Mouse (Mus musculus) right cerebral cortex, postnatal 4 days (tissue): ENCODE measurements around the gene Cnnm4.
"Not testable (repeated sequence)": the region's sequence is repeated elsewhere in the genome, so short reads cannot be mapped to it uniquely, and the experiment has no call there.

Experiments
- DNase-seq: peaks from one replicate; pipeline ENCODE4 v3.0.0-alpha.2; 2022

Gene Cnnm4

DNA sequence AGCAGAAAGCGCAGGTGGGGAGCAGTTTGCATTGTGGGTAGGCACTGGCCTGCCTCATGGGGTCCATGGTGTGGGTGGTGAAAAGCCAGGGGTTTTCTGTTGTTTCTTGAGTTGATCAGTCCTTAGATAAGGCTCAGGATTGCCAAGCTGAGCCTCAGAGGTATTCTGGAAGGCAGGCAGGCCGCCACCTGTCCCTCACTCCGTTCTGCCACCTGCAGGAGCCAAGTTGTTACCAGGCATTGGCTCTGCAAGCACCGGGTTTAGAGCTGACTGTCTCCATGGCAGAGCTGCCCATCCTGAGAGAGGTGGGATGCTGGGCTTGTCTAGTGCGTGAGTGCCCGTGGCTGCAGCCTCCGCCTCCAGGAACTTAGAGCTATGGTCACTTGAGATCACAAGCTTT lies 50.8 kb downstream of the Cnnm4 start:
- DNase-seq, result no peak

DNA sequence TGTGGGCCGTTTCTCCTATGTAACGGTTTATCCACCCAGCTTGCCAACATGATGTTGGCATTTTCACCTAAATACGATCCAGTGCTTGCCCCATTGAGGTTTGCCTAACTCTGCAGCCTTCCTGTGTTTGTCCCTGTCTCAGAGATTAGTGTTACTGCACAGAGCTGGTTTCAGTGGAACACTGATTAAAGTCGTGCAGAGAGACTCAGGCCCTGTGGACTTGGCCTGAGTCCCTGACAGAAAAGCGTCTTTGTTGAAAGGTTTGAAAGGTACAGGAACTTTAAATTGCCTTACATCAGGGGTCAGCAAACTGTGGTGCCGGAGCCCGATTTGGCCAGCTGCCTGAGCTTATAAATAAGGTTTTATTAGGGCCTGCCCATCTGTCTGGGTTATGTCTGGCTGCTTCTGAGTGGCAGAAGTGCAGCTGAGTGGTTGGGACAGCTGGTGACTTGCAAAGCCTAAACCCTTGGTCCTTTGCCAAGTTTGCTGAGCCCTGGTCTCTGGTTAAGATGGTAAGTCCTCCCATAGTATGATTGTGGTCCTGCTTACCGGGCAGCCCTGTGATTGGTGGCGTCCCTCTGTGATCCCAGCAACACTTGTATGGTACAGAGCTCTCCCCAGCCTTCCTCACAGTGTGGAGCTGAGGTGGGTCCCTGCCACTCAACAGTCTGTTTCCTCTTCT lies 52.1 kb downstream of the Cnnm4 start:
- no peak for DNase-seq

DNA sequence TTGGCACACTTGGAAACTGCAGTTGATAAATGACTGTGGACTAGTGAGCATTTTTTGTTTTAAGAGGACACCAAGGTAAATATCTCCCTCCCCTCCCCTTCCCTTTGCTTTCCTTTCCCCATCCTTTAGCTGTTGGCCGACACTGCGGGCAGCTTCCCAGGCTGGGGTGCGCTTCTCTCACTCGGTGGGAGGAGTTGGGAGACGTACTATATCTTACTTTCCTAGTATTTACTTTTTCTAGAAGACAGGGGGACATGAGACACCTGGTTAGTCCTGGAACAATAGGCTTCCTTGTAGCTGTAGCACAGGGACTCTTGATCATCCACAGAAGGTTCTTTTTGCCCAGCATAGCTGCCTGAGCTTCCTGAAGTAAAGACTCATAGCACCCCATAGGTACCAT lies 52.6 kb downstream of the Cnnm4 start:
- no peak for DNase-seq

DNA sequence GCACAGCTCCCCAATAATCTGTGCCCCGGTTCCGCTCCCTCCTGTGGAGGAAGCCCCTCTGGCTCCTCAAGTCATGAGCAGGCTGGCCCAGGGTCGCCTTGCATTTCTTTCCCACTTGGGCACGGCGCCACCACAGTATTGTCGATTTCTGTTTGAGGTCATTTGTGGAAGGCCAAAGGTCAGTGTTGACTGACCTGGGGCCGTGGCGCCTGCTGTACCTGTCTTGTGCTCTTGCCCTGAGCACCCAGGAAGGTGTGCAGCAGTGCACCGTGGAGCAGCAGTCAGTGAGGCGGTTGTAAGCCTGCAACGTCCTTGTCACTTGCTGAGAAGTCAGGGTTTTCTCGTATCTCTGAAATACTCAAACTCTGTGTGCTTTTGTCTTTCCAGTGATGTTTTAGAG lies 54.4 kb downstream of the Cnnm4 start:
- no peak for DNase-seq

DNA sequence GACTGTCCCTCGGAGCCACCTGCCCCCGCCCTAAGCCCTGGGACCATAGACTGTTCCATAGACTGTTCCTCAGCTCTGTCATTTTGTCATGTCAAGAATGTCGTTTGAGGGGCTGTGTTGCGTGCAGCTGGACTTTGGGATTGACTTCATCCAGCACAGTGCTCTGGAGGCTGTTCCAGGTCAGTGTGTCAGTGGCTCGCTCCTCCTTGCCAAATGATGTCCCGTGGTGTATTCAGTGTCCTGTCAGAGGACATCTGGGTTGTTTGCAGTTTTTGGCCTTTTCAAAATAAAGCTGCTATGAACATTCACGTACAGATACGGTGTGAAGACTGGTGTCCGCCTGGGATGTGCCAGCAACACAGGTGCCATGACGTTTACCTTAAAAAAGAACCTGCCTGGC lies 55.5 kb downstream of the Cnnm4 start:
- no peak for DNase-seq

DNA sequence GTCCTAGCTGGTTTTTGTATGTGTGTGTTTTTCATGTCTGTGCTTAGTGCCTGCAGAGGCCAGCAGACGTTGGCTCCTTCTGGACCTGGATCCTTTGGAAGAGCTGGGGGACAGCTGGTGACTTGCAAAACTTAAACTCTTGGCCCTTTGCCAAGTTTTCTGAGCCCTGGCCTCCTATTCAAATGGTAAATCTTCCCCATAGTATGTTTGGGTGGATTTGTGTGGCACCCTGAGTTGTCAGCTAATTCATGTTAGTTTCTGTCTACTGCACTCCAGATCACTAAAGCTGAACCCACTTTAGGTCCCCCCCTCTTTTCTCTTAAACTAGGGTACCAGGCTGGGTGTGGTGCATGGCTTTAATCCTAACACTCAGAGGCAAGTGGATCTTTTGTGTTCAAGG lies 56.9 kb downstream of the Cnnm4 start:
- DNase-seq, result no peak

DNA sequence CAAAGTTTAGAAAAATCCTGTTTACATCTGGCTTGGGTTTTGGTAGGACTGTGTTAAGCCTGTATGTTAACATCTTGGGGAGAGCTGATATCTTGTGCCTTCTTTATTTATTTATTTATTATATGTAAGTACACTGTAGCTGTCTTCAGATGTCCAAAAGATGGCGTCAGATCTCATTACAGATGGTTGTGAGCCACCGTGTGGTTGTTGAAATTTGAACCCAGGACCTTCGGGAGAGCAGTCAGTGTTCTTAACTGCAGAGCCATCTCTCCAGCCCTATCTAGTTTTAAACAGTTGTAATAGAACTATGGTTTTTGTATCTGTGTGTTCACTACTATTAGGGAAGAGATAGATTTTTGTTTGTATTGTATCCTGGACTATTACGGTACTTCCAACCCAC lies 57.9 kb downstream of the Cnnm4 start:
- no peak for DNase-seq

DNA sequence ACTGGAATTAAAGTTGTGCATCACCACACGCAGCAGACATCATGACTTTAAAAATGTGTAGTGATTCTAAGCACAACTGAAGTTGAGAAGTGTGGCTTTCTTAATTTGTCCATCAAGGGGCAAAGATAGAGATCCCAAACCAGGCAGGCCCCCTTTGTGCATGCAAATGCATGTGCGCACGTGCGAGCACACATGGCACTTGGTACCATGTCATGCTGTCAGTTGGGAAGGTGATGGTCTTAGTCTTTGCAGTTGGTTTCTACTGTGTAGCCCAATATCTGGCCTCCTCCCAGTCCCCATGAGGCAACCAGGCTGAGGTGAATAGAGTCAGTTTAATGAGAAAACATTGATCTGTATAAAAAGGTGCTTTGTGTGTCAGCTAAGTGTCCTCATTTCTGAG lies 58.5 kb downstream of the Cnnm4 start:
- no peak for DNase-seq

DNA sequence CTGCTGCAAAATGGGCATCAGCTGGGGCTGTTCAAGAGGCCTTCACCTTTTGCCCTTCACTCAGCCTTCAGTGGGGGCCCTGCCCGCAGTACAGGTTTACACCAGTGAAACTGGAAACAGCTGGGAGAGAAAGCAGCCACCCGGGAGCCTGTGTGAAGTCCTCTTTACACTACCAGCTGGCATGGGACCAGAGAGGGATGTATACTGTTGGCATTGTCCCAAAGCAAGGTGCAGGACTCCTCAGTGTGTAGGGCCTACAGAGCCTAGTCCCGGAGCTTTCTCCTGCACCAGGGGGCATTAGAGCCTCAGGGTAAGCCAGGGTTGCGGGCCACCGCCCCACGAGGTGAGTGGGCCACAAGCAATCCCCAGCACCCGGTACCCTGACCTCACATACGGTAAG lies 59.1 kb downstream of the Cnnm4 start:
- peak; percentile 40 for DNase-seq

DNA sequence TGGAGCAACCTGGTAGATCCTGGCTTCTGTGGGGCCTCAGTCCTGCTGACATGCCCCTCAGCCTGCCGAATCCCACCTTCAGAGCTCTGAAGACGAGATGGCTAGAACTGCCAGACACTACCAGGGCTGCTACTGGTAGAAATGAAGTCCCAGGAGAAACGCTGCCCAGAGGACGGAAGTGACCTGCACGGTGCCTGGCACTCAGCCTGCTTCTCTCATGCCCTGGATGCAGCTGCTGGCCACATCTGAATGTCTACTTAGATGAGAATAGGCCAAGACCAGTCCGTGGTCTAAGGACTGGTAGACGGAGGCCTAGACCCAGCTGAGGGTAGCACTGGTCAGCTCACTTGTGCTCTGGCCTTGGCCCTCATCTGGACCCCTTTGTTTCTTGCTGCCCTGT lies 59.5 kb downstream of the Cnnm4 start:
- DNase-seq, result no peak

DNA sequence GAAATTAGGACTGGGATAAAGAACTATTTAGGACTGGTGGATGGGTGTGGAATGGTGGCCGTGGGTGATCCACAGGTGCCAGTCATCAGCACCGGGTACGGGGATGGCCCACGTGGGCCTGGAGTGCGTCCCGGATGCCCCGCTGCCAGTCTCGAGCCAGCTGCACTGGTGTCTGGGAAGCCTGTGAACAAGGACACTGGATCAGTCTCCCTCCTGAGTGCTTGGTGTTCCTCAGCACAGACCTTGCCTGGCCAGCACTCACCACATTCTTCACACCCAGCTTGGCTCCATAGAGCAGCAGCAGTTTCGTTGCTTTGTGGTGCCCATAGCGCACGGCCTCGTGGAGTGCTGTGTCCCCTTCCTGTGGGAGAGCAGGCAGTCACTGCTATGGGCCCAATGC lies 60.0 kb downstream of the Cnnm4 start:
- no peak for DNase-seq

DNA sequence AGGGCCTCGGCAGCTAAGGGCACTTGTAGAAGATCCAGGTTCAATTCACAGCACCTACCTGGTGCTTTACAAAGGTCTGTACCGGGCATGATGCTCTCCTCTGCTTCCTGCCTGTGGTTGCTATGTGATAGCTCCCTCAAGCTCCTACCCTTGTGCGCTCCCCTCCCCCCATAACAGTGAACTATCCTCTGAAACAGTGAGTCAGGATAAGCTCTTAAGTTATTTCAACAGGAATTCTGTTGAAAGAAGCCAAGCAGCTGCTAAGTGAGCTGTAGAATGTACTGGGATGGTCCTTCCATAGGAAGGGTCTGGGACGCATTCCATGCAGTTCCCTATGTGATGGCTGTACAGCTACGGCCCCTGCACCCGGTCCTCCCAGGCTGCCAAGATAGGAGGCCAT lies 62.1 kb downstream of the Cnnm4 start:
- no peak for DNase-seq

DNA sequence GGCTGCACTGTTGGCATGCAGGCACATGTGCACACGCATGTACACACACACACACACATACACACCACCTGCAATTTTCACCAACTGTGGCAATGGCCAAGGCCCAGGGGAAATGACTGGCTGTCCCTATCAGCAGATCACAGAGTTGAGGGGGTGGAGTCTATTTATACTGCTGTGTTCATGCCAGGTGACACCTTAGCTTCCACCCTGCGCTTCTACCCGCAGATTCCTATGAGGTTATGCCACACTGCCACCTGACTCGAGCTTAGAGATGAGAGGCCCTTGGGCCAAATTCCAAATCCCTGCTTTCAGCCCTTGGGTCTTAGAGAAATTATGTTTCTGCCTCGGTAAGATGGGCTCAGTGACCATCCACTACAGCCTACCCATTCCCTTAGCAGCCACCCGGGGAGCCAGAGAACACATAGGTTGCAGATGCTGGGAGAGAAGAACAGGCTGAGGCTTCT lies 63.2 kb downstream of the Cnnm4 start:
- no peak for DNase-seq

DNA sequence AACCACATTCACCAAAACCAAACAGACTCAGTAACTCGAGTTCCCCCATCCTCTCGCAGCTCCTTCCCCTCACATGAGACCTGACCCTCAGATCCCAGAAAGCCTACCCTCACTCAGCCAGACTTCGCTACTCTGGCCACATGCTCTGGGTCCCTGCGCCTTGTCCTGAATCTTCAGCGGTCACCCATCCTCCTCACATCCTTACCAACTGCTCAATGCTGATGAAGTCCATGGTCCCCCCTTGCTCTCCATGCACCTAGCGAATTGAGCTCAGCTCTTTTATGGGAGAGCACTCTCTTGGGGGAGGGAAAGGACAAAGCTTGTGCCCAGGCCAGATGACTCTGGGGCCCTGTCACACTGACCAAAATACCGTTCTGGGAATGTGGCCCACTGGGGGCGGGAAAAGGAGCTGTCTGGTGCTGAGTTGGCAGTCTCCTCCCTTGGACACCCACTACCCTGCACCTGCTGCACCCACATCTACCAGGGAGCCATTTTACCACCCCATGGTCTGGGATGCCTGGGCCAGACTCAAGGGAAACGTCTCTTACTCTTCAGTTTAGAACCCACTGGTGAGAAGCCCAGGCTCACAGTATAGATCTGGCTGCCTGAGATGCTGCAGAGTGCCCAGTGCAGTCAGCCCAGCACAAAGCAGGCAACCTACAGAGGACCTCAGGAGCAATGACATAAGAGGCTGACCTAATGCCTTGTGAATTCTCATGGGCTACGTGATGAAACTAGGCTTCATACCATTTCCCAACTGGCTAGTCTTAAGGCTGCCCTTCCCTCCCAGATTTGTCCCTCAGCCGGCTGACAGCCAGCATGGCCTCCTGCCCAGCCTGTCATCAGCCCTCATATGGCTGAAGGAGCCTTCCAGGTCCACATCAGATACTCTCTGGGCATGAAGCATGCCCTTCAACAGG lies 64.3 kb downstream of the Cnnm4 start:
- no peak for DNase-seq

DNA sequence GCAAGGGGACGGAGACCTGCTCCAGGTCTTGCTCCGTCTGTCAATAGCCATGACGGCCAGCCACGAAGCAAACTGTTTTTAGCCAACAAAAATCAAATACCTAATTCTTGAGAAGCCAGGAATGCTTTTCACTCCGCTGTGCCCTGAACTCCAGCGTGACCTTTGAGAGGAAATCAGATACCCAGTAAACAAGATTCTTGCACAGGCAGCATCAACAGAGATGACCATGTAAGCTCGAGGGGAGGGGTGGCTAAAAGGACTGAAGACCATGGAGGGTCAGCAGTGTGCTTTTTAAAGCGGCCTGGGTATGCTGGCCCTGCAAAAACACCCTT lies 64.9 kb downstream of the Cnnm4 start:
- DNase-seq, result no peak

DNA sequence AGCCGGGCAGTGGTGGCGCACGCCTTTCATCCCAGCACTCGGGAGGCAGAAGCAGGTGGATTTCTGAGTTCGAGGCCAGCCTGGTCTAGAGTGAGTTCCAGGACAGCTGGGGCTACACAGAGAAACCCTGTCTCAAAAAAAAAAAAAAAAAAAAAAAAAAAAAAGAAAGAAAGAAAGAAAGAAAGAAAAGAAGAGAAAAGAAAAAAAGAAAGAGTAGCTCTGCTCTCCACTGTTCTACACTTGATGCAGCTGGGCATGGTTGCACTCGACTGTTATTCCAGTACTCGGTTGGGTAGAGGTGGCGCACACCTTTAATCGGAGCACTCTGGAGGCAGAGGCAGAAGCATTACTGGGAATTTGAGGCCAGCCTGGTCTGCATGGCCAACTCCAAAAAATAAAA lies 65.4 kb downstream of the Cnnm4 start, which contains the start of gene Ankrd23:
Gene Ankrd23, minus strand, starts transcription at position 101 of the 400 bp plus-strand sequence.
- not testable (repeated sequence) for DNase-seq

DNA sequence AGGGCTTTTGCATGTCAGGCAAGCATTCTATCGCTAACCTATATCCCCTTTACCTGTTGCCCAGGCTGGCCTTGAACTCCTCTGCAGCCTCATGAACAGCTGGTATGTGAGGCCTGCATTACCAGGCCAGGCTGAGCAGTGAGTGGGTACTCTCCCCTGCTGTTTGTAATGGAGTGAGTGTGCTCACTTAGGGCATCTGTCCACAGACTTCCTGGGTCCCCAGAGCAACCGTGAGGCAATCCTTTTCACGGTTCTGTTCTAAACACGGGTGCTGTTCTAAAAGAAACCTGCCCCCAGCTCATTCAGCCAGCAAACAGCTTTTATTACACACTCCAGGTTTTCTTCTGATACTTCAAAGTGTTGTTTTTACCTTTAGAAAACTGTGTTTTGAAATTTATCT lies 67.3 kb downstream of the Cnnm4 start:
- DNase-seq, result no peak

DNA sequence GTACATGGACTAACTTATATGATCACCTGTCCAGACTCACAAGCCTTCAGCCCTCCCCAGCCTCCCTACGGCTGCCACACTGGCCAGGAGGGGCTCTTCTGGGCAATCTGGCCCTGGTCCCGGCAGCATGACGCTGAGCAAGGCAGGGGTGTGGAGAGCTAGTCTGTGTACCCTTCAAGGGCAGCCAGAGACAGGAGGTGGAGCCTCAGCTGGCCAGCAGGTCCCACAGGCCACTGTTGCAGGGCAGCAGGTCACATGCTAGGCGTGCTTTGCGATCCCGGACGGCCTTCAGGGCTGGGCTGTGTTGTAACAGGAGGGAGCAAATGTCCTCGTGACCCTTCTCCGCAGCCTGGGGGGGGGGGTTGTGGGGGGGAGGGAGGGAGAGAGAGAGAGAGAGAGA lies 67.8 kb downstream of the Cnnm4 start, which contains the start of gene Gm42417:
Gene Gm42417, minus strand, starts transcription at position 244 of the 400 bp plus-strand sequence.
- no peak for DNase-seq

DNA sequence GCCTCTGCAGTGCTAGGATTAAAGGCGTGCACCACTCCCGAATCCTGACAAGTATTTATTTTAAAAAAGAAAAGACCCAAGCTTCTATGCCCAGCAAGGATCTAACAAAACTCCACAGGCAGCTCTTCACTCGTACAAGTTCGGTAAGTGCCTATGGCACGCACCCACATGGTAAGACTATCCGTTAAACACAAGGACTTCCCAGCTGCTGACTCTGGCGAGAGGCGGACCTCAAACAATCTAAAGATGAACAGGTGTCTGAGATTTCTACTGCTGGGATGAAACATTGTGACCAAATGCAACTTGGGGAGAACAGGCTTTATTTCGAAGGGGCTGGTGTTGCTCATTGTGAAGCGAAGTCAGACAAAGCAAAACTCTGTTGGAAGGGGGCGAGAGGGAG lies 68.7 kb downstream of the Cnnm4 start:
- no peak for DNase-seq

DNA sequence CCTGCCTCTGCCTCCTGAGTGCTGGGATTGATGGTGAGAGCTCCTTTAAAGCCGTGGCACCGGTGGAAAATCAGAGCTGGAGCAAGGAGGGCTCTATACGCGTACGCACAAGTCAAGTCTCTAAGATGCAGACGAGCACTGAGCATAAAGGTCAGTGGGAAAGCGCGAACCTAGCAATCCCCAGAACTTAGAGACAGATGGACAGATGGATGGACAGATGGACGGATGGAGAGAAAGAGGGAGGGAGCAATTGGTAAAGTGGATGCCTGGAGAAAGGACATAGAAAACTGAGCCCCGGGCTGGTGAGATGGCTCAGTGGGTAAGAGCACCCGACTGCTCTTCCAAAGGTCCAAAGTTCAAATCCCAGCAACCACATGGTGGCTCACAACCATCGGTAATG lies 69.4 kb downstream of the Cnnm4 start:
- no peak for DNase-seq

DNA sequence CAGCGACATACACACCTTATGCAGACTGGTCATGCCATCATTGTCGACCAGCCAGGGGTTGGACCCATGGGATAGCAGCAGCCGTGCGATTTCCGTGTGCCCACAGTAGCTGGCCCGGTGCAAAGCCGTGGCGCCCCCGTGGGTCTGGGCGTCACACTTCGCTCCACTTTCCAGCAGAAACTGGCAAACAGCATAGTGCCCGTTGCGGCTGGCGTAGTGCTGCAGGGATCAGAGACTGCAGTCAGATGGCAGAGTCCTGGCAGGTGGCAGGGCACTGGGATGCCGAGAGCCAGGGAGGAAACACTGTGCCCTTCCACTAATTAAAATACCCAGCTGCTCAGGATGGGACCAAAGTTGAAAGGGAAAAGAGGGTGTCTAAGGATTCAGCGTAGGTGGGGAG lies 70.4 kb downstream of the Cnnm4 start:
- no peak for DNase-seq

DNA sequence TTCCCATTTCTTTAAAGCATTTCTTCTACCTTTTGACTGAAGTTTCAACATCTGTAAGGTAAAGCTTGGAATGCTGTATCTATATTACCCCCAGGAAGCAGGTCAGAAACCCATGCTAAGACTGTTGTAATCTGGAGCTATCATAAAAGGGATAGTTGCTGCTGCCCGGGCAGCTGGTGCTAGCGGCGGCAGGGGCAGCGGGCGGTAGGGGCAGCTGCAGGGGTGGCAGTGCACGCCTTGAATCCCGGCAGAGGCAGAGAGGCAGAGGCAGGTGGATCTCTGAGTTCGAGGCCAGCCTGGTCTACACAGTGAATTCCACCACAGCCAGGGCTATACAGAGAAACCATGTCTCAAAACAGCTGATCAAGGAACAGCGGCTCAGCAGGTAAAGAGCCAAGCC lies 71.5 kb downstream of the Cnnm4 start:
- no peak for DNase-seq

DNA sequence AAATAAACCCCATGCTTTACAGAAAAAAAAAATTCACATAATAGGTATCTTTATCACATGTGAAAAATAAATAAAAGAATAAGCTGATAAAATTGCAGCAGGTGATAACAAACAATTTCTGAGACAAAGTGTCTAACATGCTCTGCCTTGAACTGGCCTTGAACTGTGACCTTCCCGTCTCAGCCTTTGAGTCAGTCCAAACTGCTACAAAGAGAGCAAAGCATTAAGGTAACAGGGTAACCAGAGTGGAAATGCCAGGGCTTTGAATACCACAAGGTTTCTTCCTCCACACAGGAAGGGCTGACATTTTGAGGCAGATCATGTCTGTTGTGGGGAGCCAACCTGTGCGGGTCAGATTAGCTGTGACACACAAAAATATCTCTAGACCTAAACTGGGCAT lies 74.0 kb downstream of the Cnnm4 start:
- DNase-seq, result no peak

DNA sequence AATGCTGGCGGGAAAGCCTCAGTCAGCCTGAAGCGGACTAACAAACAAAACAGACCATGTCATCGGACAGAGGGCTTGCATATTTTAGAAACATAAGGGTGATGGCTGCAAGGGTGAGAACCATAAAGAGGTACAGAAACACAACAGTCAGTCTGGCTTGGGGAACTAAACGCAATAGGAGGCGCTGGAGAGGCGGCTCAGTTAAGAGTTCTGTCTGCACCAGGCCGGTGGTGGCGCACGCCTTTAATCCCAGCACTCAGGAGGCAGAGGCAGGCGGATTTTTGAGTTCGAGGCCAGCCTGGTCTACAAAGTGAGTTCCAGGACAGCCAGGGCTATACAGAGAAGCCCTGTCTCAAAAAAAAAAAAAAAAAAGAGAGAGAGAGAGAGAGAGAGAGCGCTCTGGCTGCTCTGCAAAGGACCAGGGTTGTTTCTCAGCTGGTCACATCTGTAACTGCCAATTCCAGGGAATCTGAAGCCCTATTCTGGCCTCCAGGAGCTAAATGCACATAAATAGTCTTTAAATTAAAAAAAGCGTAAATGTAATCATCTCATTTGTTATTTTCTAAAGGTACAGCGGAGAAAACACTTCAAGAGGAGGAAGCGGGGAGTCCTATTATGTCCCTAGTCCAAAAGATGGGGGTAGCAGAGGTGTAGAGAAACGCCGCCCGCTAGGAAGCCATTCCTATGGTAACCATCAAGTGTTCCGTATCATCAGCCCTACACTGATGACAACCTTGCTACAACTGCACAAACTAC lies 74.6 kb downstream of the Cnnm4 start:
- no peak for DNase-seq
